Mouse (Mus musculus): ENCODE measurements at regions not wholly inside any gene's neighbourhood (a gene's known extent, or its start where the extent isn't known, plus 50 kb on each side); places are given as distances from the start of the nearest gene placed in this dataset.
"Not testable (repeated sequence)": the region's sequence is repeated elsewhere in the genome, so short reads cannot be mapped to it uniquely, and the experiment has no call there.

DNA sequence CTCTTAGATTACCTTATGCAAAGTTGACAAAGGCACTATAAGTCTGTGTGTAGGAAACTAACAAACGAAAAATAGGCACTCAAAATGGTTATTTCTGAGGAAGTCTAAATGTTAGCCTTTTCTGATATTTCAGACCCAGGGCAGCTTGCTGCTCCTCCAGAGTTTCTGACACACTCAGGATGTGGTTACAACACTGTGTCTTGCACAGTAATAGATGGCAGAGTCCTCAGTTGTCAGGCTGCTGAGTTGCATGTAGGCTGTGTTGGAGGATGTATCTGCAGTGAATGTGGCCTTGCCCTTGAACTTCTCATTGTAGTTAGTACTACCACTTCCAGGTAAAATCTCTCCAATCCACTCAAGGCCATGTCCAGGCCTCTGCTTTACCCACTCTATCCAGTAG lies 1039.7 kb downstream of the Adam6a start:
- DNase-seq: peak; percentile 26 to 37

DNA sequence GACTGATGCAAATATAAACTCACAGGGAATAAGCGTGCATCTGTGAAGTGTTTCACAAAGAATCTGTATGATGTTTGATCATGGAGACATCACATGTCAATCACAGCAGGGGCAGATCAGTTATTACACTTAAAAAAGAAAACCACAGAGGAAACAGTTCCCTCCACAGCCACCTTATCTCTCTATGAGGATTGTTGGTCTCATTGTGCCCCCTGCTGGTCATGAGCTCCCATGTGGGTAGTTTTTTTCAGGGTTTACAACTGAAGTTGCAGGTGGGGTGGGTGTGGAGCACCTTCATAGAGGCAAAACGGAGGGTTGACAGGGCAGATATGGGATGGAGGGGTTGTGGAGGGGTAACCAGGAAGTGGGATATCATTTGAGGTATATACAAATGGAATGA lies 1043.5 kb downstream of the Adam6a start:
- DNase-seq: peak; percentile 89 to 90

DNA sequence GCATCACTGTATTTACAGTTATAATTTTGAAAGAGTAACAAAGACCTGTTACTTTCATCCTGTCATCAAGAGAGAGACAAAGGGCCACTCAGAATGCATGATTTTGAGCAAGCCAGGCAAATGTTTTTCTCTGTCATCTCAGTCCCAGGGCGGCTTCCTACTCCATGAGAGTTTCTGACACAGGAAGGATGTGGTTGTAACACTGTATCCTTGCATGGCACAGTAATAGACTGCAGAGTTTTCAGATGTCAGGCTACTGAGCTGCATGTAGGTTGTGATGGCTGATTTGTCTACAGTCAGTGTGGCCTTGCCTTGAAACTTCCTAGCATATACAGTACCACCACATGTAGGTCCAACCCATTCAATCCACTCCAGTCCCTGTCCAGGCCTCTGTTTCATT lies 1054.0 kb downstream of the Adam6a start:
- peak; percentile 60 to 75 for DNase-seq

DNA sequence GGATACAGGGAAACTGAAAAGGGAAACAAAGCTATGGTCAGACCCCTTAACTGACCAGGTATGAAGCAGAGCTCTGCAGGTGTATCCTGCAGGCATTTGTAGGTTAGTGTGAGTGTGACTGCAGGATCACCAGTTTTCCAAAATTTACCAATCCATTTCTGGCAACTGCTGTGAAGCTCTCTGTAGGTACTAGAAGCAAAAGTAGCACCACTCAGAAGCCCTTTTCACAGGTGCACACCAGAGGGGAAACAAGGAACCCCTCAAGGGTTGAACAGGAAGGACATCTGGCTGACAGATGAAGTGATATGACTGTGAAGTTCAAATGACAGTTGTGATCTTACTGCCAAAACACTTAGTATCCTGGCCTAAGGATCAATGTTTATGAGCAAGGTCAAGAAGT lies 1065.5 kb downstream of the Adam6a start:
- peak; percentile 60 to 71 for DNase-seq

DNA sequence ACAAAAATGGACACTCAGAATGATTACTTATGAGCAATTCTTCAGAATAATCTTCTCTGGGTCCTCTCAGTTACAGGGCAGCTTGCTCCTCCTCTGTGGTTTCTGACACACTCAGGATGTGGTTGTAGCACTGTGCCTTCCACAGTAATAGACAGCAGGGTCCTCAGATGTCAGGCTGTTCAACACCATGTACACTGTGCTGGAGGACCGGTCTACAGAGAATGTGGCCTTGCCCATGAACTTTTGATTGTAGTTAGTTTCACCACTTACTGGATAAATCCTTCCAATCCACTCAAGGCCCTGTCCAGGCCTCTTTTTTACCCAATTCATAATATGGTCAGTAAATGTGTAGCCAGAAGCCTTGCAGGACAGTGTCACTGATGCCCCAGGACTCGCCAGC lies 1068.4 kb downstream of the Adam6a start:
- DNase-seq: peak; percentile 59 to 72

DNA sequence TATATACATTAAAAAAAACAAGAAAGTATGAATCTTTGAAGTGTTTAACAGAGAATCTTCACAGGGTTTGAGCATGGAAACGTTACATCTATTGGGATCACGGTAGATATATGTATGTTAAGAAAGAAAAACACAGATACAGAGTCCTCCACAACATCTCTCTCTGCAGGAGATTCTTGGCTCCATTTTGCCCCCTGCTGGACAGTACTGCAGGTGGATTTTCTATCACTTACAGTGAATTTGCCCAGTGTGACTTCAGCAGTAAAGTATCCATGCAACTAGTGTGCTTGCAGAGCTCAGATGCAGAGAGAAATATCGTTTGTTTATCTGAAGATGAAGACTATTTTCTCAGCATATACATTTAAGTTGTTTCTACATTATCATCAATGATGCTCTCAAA lies 1071.5 kb downstream of the Adam6a start:
- DNase-seq: peak; percentile 80

DNA sequence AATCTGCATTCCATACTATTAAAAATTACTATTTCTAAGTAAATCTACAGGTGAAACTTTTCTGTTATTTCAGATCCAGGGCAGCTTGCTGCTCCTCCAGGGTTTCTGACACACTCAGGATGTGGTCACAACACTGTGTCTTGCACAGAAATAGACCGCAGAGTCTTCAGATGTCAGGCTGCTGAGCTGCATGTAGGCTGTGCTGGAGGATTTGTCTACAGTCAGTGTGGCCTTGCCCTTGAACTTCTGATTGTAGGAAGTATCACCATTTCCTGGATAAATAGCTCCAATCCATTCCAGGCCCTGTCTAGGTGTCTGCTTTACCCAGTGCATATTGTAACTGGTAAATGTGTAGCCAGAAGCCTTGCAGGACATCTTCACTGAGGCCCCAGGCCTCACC lies 1072.0 kb downstream of the Adam6a start:
- DNase-seq: peak; percentile 64 to 76

DNA sequence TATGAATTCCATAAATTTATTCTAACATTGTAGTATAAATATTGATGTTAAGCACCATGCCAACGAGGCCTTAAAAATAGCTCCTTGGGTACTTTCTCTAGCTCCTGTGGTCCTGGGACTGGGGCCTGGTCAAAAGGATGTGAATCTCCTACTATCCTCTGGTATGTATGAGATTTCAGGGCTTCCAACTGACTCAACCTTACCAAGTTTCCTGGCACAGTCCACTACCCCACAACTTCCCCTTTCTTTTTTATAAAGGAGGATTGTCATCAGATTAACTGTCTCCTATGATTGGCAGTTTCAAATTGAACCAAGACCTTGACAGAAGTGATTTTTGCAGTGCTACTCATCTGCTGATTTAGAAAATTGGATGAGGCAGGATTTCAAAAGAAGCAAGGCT lies 1097.4 kb downstream of the Adam6a start:
- no peak for DNase-seq

DNA sequence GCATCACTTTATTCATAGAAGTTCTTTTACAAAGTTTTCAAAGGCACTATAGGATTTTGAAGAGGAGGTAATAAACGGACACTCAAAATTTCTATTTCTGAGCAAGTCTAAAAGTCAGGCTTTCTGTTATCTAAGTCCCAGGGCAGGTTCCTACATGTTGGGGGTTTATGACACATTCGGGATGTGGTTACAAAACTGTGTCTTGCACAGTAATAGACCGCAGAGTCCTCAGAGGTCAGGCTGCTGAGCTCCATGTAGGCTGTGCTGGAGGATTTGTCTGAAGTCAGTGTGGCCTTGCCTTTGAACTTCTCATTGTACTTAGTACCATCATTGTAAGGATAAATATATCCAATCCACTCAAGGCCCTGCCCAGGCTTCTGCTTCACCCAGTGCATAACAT lies 1102.7 kb downstream of the Adam6a start:
- DNase-seq: no peak

DNA sequence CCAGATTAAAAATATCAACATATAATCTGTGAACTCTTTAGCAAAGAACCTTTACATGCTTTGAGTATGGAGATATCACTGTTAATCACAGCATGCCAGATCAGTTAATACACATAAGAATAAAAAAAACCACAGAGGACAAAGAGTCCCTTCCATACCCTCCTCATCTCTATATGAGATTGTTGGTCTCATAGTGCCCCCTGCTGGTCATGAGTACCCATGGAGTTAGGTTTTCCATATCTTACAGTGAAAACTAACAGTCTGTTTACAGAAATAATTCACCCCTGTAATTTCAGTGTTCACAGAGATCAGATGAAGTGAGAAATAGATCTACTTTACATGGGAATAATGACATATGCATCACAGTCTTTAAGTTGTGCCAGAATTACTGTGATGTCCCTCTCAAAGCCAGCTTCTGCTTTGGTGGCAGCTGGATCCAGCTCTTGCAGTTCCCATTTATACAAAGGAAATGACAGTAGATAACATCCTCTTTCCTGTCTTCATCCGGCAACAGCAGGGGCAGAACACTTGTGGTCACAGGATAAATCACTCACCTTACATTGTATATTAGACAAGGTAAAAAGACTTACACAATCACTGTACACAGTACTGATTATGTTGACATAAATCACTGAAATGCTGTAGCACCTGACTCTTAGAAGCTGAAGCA lies 1106.9 kb downstream of the Adam6a start:
- peak; percentile 33 to 45 for DNase-seq

DNA sequence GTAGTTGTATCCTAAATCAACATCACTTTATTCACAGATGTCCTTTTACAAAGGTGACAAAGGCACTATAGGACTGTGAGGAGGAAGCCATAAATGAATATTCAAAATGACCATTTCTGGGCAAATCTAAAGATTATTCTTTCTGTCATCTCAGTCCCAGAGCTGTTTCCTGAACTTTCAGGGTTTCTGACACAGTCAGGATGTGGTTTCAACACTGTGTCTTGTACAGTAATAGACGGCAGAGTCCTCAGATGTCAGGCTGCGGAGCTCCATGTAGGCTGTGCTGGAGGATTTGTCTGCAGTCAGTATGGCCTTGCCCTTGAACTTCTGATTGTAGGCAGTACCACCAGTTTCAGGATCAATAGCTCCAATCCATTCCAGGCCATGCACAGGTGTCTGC lies 1113.4 kb downstream of the Adam6a start:
- not testable (repeated sequence) for DNase-seq
